Mouse (Mus musculus): ENCODE data around the gene Fam49a. TPM values are rescaled to one million over a fixed set of nuclear protein-coding genes. Genes with fewer than 3 reads are reported as not detected.

The Fam49a gene
- polyA plus RNA-seq, 1 experiment from 2014 or later: 14.4 TPM

GRCm38 (mm10) chr12:12373111-12373862 is 111.3 kb downstream of the Fam49a start:
- H3K4me3 ChIP-seq (ENCODE audit: low read depth, low read length): no peak overlapping the region
- H3K27me3 ChIP-seq (ENCODE audit: control insufficient read depth, insufficient read depth, low read length): no peaks in the 10 kb centered on the region
- H3K9me3 ChIP-seq (ENCODE audit: control insufficient read depth, low read length): no peaks in the 10 kb centered on the region
- H3K4me1 ChIP-seq (ENCODE audit: control insufficient read depth, insufficient read depth, low read length): no peaks in the 10 kb centered on the region
- 94% methylated on average over 11 of the region's 11 CpGs for WGBS
- no peak overlapping the region for H3K27ac ChIP-seq (ENCODE audit: low read depth, low read length)
- no peak for DNase-seq (ENCODE audit: low spot score, missing footprints)
- H3K9ac ChIP-seq (ENCODE audit: low read length): no peak overlapping the region
- H3K36me3 ChIP-seq (ENCODE audit: control insufficient read depth, insufficient read depth, low read length): no peaks in the 10 kb centered on the region
- no peak for ATAC-seq (ENCODE audit: low FRiP score)
- H3K4me2 ChIP-seq: no peak overlapping the region

GRCm38 (mm10) chr12:12379056-12379455 is 117.1 kb downstream of the Fam49a start:
- no peak for ATAC-seq (ENCODE audit: low FRiP score)
- H3K4me2 ChIP-seq: no peak overlapping the region
- WGBS: 68% methylated on average over 2 of the region's 2 CpGs
- no peak for DNase-seq (ENCODE audit: low spot score, missing footprints)
- H3K27ac ChIP-seq (ENCODE audit: low read depth, low read length): no peak overlapping the region
- H3K9me3 ChIP-seq (ENCODE audit: control insufficient read depth, low read length): no peaks in the 10 kb centered on the region
- H3K4me3 ChIP-seq (ENCODE audit: low read depth, low read length): no peak overlapping the region
- no peaks in the 10 kb centered on the region for H3K36me3 ChIP-seq (ENCODE audit: control insufficient read depth, insufficient read depth, low read length)
- no peak overlapping the region for H3K9ac ChIP-seq (ENCODE audit: low read length)
- no peaks in the 10 kb centered on the region for H3K27me3 ChIP-seq (ENCODE audit: control insufficient read depth, insufficient read depth, low read length)
- H3K4me1 ChIP-seq (ENCODE audit: control insufficient read depth, insufficient read depth, low read length): no peaks in the 10 kb centered on the region

GRCm38 (mm10) chr12:12389271-12389670 is 127.3 kb downstream of the Fam49a start:
- WGBS: 90% methylated on average over 1 of the region's 1 CpGs
- no peaks in the 10 kb centered on the region for H3K27me3 ChIP-seq (ENCODE audit: control insufficient read depth, insufficient read depth, low read length)
- no peak overlapping the region for H3K9ac ChIP-seq (ENCODE audit: low read length)
- H3K4me3 ChIP-seq (ENCODE audit: low read depth, low read length): no peak overlapping the region
- H3K9me3 ChIP-seq (ENCODE audit: control insufficient read depth, low read length): no peaks in the 10 kb centered on the region
- no peak overlapping the region for H3K27ac ChIP-seq (ENCODE audit: low read depth, low read length)
- no peaks in the 10 kb centered on the region for H3K4me1 ChIP-seq (ENCODE audit: control insufficient read depth, insufficient read depth, low read length)
- ATAC-seq (ENCODE audit: low FRiP score) (no peak), DNase-seq (ENCODE audit: low spot score, missing footprints) (no peak)
- no peak overlapping the region for H3K4me2 ChIP-seq
- no peaks in the 10 kb centered on the region for H3K36me3 ChIP-seq (ENCODE audit: control insufficient read depth, insufficient read depth, low read length)

DNA sequence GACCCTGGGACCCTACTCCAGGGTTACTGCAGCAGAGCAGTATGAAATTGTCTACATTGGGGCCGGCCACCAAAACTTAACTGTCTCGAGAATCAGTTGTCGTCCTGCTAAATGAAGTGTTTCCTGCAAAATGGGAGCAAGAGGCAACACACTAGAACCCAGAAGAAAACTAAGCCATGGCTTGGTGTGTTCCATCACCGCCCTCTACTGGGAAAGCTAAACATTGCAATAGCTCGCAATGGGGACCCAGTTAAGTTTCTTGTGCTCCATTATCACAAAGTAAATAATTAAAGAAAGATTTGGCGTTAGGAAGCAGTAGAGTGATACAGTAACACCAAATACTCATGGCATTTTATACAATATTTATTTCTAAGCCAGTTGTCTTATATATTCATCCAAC is 134.3 kb downstream of the Fam49a start:
- no peak overlapping the region for H3K4me3 ChIP-seq (ENCODE audit: low read depth, low read length)
- ATAC-seq (ENCODE audit: low FRiP score): no peak
- H3K9ac ChIP-seq (ENCODE audit: low read length): no peak overlapping the region
- H3K27ac ChIP-seq (ENCODE audit: low read depth, low read length): no peak overlapping the region
- no peaks in the 10 kb centered on the region for H3K27me3 ChIP-seq (ENCODE audit: control insufficient read depth, insufficient read depth, low read length)
- no peaks in the 10 kb centered on the region for H3K36me3 ChIP-seq (ENCODE audit: control insufficient read depth, insufficient read depth, low read length)
- peak; percentile 91 for DNase-seq (ENCODE audit: low spot score, missing footprints)
- 28% methylated on average over 6 of the region's 6 CpGs for WGBS
- H3K4me2 ChIP-seq: no peak overlapping the region
- no peaks in the 10 kb centered on the region for H3K9me3 ChIP-seq (ENCODE audit: control insufficient read depth, low read length)
- no peaks in the 10 kb centered on the region for H3K4me1 ChIP-seq (ENCODE audit: control insufficient read depth, insufficient read depth, low read length)

DNA sequence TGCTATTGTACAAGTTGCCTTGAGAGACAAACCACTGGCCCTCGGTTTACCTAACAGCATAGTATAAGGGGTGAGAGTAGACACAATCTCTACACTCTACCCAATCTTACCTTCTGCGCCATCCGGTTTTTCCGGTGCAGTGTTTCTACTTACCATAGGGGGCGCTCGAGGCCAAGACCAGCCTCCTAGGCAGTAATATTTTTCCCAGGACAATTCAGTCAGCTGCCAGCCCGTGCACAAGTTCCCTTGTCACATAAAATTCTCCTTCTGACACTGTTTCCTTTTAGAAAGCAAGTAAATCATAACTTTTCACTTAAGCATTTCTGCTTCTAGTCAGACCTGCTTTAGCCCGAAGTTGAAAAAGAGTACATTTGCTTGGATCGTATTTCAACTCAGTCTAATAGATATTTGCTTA is 139.1 kb downstream of the Fam49a start:
- no peak overlapping the region for H3K4me3 ChIP-seq (ENCODE audit: low read depth, low read length)
- DNase-seq (ENCODE audit: low spot score, missing footprints) (peak; percentile 92), ATAC-seq (ENCODE audit: low FRiP score) (no peak)
- H3K36me3 ChIP-seq (ENCODE audit: control insufficient read depth, insufficient read depth, low read length): no peaks in the 10 kb centered on the region
- WGBS: 57% methylated on average over 9 of the region's 9 CpGs
- H3K9ac ChIP-seq (ENCODE audit: low read length): no peak overlapping the region
- no peaks in the 10 kb centered on the region for H3K27me3 ChIP-seq (ENCODE audit: control insufficient read depth, insufficient read depth, low read length)
- H3K4me1 ChIP-seq (ENCODE audit: control insufficient read depth, insufficient read depth, low read length): no peaks in the 10 kb centered on the region
- no peaks in the 10 kb centered on the region for H3K9me3 ChIP-seq (ENCODE audit: control insufficient read depth, low read length)
- H3K27ac ChIP-seq (ENCODE audit: low read depth, low read length): no peak overlapping the region
- H3K4me2 ChIP-seq: no peak overlapping the region

GRCm38 (mm10) chr12:12401504-12401903 is 139.6 kb downstream of the Fam49a start:
- H3K27ac ChIP-seq (ENCODE audit: low read depth, low read length): no peak overlapping the region
- H3K4me3 ChIP-seq (ENCODE audit: low read depth, low read length): no peak overlapping the region
- DNase-seq (ENCODE audit: low spot score, missing footprints): no peak
- 68% methylated on average over 15 of the region's 15 CpGs for WGBS
- no peak overlapping the region for H3K9ac ChIP-seq (ENCODE audit: low read length)
- H3K4me1 ChIP-seq (ENCODE audit: control insufficient read depth, insufficient read depth, low read length): no peaks in the 10 kb centered on the region
- no peaks in the 10 kb centered on the region for H3K36me3 ChIP-seq (ENCODE audit: control insufficient read depth, insufficient read depth, low read length)
- no peaks in the 10 kb centered on the region for H3K9me3 ChIP-seq (ENCODE audit: control insufficient read depth, low read length)
- H3K27me3 ChIP-seq (ENCODE audit: control insufficient read depth, insufficient read depth, low read length): no peaks in the 10 kb centered on the region
- no peak overlapping the region for H3K4me2 ChIP-seq
- no peak for ATAC-seq (ENCODE audit: low FRiP score)

- Histone ChIP-seq H3K9me3 (ENCODE audit: control insufficient read depth, low read length) (no peaks in the 10 kb centered on the region), H3K4me3 (ENCODE audit: low read depth, low read length) (no peak overlapping the region), H3K36me3 (ENCODE audit: control insufficient read depth, insufficient read depth, low read length) (no peaks in the 10 kb centered on the region), H3K9ac (ENCODE audit: low read length) (no peak overlapping the region), H3K4me2 (no peak overlapping the region), H3K4me1 (ENCODE audit: control insufficient read depth, insufficient read depth, low read length) (no peaks in the 10 kb centered on the region), H3K27me3 (ENCODE audit: control insufficient read depth, insufficient read depth, low read length) (no peaks in the 10 kb centered on the region), H3K27ac (ENCODE audit: low read depth, low read length) (no peak overlapping the region)
- WGBS: 73% methylated on average over 10 of the region's 10 CpGs
- DNase-seq (ENCODE audit: low spot score, missing footprints): no peak
- ATAC-seq (ENCODE audit: low FRiP score): no peak
Measured at GRCm38 (mm10) chr12:12405491-12406110, 143.7 kb downstream of the Fam49a start.

DNA sequence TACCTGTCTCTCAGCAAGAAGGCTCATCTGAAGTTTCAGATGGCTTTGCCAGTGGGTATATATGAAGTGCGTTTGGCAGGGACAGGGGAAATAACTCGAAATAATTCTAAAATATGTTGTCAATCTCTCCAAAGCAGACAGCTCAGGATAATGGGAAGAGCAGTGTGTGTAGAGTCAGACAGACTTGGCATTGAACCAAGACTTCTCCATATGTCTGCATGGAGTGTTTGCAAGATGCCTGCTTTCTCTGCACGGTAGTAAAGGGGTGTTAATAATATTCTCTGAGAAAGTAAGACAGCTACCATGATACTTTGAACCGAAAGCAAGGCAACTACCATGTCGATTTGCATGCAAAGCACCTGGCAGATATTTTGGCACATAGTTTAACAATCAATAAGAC is 147.1 kb downstream of the Fam49a start:
- H3K4me3 ChIP-seq (ENCODE audit: low read depth, low read length): no peak overlapping the region
- no peak for ATAC-seq (ENCODE audit: low FRiP score)
- no peak for DNase-seq (ENCODE audit: low spot score, missing footprints)
- H3K27ac ChIP-seq (ENCODE audit: low read depth, low read length): no peak overlapping the region
- H3K4me2 ChIP-seq: no peak overlapping the region
- H3K9ac ChIP-seq (ENCODE audit: low read length): no peak overlapping the region
- H3K27me3 ChIP-seq (ENCODE audit: control insufficient read depth, insufficient read depth, low read length): no peaks in the 10 kb centered on the region
- H3K4me1 ChIP-seq (ENCODE audit: control insufficient read depth, insufficient read depth, low read length): no peaks in the 10 kb centered on the region
- 88% methylated on average over 5 of the region's 5 CpGs for WGBS
- no peaks in the 10 kb centered on the region for H3K9me3 ChIP-seq (ENCODE audit: control insufficient read depth, low read length)
- no peaks in the 10 kb centered on the region for H3K36me3 ChIP-seq (ENCODE audit: control insufficient read depth, insufficient read depth, low read length)

DNA sequence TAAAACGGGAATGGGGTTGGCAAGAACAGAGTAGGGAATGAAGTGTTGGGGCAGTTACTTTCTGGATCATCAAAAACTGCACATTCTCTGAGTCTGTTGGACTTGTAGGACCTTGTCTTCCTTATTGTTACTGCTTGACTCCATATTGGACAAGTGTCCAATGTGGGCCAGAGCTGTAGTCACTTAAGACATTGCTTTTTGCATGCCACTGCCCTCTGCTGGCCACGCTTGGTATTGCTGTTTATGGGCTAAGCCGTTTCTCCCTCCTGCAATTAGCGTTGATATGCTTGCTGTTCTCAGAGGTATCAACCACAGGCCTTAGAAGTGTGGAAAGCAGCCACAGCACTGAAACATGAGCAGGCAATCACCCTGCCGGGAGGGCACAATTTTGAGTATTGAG is 150.7 kb downstream of the Fam49a start:
- Histone ChIP-seq H3K36me3 (ENCODE audit: control insufficient read depth, insufficient read depth, low read length) (no peaks in the 10 kb centered on the region), H3K9me3 (ENCODE audit: control insufficient read depth, low read length) (no peaks in the 10 kb centered on the region), H3K4me3 (ENCODE audit: low read depth, low read length) (no peak overlapping the region), H3K4me2 (no peak overlapping the region), H3K27me3 (ENCODE audit: control insufficient read depth, insufficient read depth, low read length) (no peaks in the 10 kb centered on the region), H3K27ac (ENCODE audit: low read depth, low read length) (no peak overlapping the region), H3K4me1 (ENCODE audit: control insufficient read depth, insufficient read depth, low read length) (no peaks in the 10 kb centered on the region), H3K9ac (ENCODE audit: low read length) (no peak overlapping the region)
- WGBS: 46% methylated on average over 5 of the region's 5 CpGs
- ATAC-seq (ENCODE audit: low FRiP score) (peak; percentile 35; the same call in 1 of the 2 replicates), DNase-seq (ENCODE audit: low spot score, missing footprints) (peak; percentile 99)

Data from midbrain, embryonic 11.5 days (tissue).